Mouse (Mus musculus) limb, embryonic 12.5 days (tissue): ENCODE measurements around the gene Npas2. TPM values are rescaled to one million over a fixed set of nuclear protein-coding genes. Genes with fewer than 3 reads are reported as not detected.

Experiments
- ATAC-seq: fragments of 200-750 bp; cut with Nextera tagmentation; 2 replicates; pipeline ENCODE4 v1.8.0; 2017; ENCODE audit warnings: low read depth, moderate TSS enrichment; ENCODE audit not compliant: insufficient number of reproducible peaks, insufficient read depth, low FRiP score, low TSS enrichment
- H3K27ac ChIP-seq: fragments of 300-500 bp; sonication (generic); 2 replicates; pipeline ENCODE4 v1.5.1; 2016; ENCODE audit warnings: mild to moderate bottlenecking, moderate library complexity
- H3K27me3 ChIP-seq: fragments of 300-500 bp; sonication (generic); 2 replicates; pipeline ENCODE4 v1.6.1; 2016; ENCODE audit warnings: mild to moderate bottlenecking, moderate library complexity
- H3K36me3 ChIP-seq: fragments of 300-500 bp; sonication (generic); 2 replicates; pipeline ENCODE4 v1.6.1; 2016; ENCODE audit warnings: mild to moderate bottlenecking, moderate library complexity
- H3K4me1 ChIP-seq: fragments of 300-500 bp; sonication (generic); replicated peaks from 2 replicates; pipeline ENCODE4 v1.6.1; 2016
- H3K4me2 ChIP-seq: fragments of 300-500 bp; sonication (generic); 2 replicates; pipeline ENCODE4 v1.6.1; 2016; ENCODE audit warnings: mild to moderate bottlenecking, moderate library complexity
- H3K4me3 ChIP-seq: fragments of 300-500 bp; sonication (generic); replicated peaks from 2 replicates; pipeline ENCODE4 v1.5.1; 2016; ENCODE audit warnings: mild to moderate bottlenecking
- H3K9ac ChIP-seq: fragments of 300-500 bp; sonication (generic); replicated peaks from 2 replicates; pipeline ENCODE4 v1.6.1; 2016; ENCODE audit warnings: mild to moderate bottlenecking, moderate library complexity
- H3K9me3 ChIP-seq: fragments of 300-500 bp; sonication (generic); 2 replicates; pipeline ENCODE4 v1.6.1; 2016; ENCODE audit warnings: mild to moderate bottlenecking, moderate library complexity
- WGBS: fragments of 180-500 bp; shearing (Covaris S2); methylation state at CpG from one replicate; pipeline ENCODE4 v1.1.7; 2016; 5-methylcytosine and 5-hydroxymethylcytosine counted together
- polyA plus RNA-seq: library from polyadenylated mRNA; unstranded; fragments of >200 nt; fragmentation: Nextera tagmentation; extraction: Ambion mirVana; gene quantifications from 2 replicates; pipeline ENCODE4 v1.2.1, GENCODE M21; 2016

Gene Npas2
- polyA plus RNA-seq, 1 experiment from 2014 or later: 0.29 TPM

- Histone ChIP-seq H3K9ac (no peak overlapping the region), H3K4me3 (no peak overlapping the region), H3K27me3 (peaks cover 51% of the 10 kb centered on the region), H3K36me3 (no peaks in the 10 kb centered on the region), H3K4me2 (no peak overlapping the region), H3K4me1 (peaks cover 19% of the 10 kb centered on the region), H3K9me3 (no peaks in the 10 kb centered on the region), H3K27ac (no peak overlapping the region)
- no peak for ATAC-seq
- 67% methylated on average over 5 of the region's 5 CpGs for WGBS
These were observed 2.4 kb upstream of the Npas2 start for GRCm38 (mm10) chr1:39191122-39191521.

- H3K9ac ChIP-seq: no peak overlapping the region
- no peaks in the 10 kb centered on the region for H3K36me3 ChIP-seq
- peaks cover 64% of the 10 kb centered on the region for H3K27me3 ChIP-seq
- 1% methylated on average over 28 of the region's 28 CpGs for WGBS
- ATAC-seq: no peak
- H3K4me3 ChIP-seq: peak overlapping the region; percentile 79
- H3K27ac ChIP-seq: no peak overlapping the region
- H3K4me1 ChIP-seq: peaks cover 19% of the 10 kb centered on the region
- H3K9me3 ChIP-seq: no peaks in the 10 kb centered on the region
- H3K4me2 ChIP-seq: peak overlapping the region; percentile 100
These were observed 1.0 kb upstream of the Npas2 start for GRCm38 (mm10) chr1:39192460-39192996.

- Histone ChIP-seq H3K4me2 (peak overlapping the region; percentile 100), H3K36me3 (no peaks in the 10 kb centered on the region), H3K27me3 (peaks cover 64% of the 10 kb centered on the region), H3K9me3 (no peaks in the 10 kb centered on the region), H3K4me3 (peak overlapping the region; percentile 79), H3K9ac (peak overlapping the region; percentile 67), H3K27ac (no peak overlapping the region), H3K4me1 (peaks cover 19% of the 10 kb centered on the region)
- ATAC-seq: peak; percentile 60; the same call in 1 of the 2 replicates
- under 1% methylated on average over 66 of the region's 76 CpGs for WGBS
These were observed 538 bp downstream of the Npas2 start for GRCm38 (mm10) chr1:39193862-39194675.

GRCm38 (mm10) chr1:39194959-39195358 lies 1.4 kb downstream of the Npas2 start:
- H3K27ac ChIP-seq: no peak overlapping the region
- no peaks in the 10 kb centered on the region for H3K36me3 ChIP-seq
- H3K9ac ChIP-seq: no peak overlapping the region
- 3% methylated on average over 11 of the region's 11 CpGs for WGBS
- no peak overlapping the region for H3K4me3 ChIP-seq
- no peaks in the 10 kb centered on the region for H3K9me3 ChIP-seq
- peaks cover 19% of the 10 kb centered on the region for H3K4me1 ChIP-seq
- H3K4me2 ChIP-seq: peak overlapping the region; percentile 100
- ATAC-seq: no peak
- H3K27me3 ChIP-seq: peaks cover 64% of the 10 kb centered on the region

- peaks cover 59% of the 10 kb centered on the region for H3K27me3 ChIP-seq
- no peak overlapping the region for H3K4me2 ChIP-seq
- H3K4me1 ChIP-seq: peaks cover 19% of the 10 kb centered on the region
- H3K9me3 ChIP-seq: no peaks in the 10 kb centered on the region
- no peaks in the 10 kb centered on the region for H3K36me3 ChIP-seq
- no peak for ATAC-seq
- 39% methylated on average over 6 of the region's 6 CpGs for WGBS
- no peak overlapping the region for H3K27ac ChIP-seq
- H3K9ac ChIP-seq: no peak overlapping the region
- H3K4me3 ChIP-seq: no peak overlapping the region
These were observed 2.6 kb downstream of the Npas2 start for GRCm38 (mm10) chr1:39196126-39196525.

GRCm38 (mm10) chr1:39196676-39197375 lies 3.3 kb downstream of the Npas2 start:
- no peak overlapping the region for H3K27ac ChIP-seq
- H3K9ac ChIP-seq: no peak overlapping the region
- H3K4me1 ChIP-seq: peaks cover 19% of the 10 kb centered on the region
- no peaks in the 10 kb centered on the region for H3K9me3 ChIP-seq
- H3K36me3 ChIP-seq: no peaks in the 10 kb centered on the region
- no peak overlapping the region for H3K4me3 ChIP-seq
- 51% methylated on average over 12 of the region's 12 CpGs for WGBS
- H3K27me3 ChIP-seq: peaks cover 54% of the 10 kb centered on the region
- H3K4me2 ChIP-seq: no peak overlapping the region
- ATAC-seq: no peak

GRCm38 (mm10) chr1:39205021-39205420 lies 11.5 kb downstream of the Npas2 start:
- Histone ChIP-seq H3K4me1 (no peaks in the 10 kb centered on the region), H3K27ac (no peak overlapping the region), H3K27me3 (no peaks in the 10 kb centered on the region; the same call in 1 of the 2 replicates), H3K9ac (no peak overlapping the region), H3K9me3 (no peaks in the 10 kb centered on the region), H3K4me3 (no peak overlapping the region), H3K36me3 (no peaks in the 10 kb centered on the region), H3K4me2 (no peak overlapping the region)
- 81% methylated on average over 10 of the region's 10 CpGs for WGBS
- no peak for ATAC-seq

- WGBS: 78% methylated on average over 4 of the region's 4 CpGs
- H3K27me3 ChIP-seq: no peaks in the 10 kb centered on the region; the same call in 1 of the 2 replicates
- H3K4me2 ChIP-seq: no peak overlapping the region
- no peaks in the 10 kb centered on the region for H3K36me3 ChIP-seq
- no peak overlapping the region for H3K4me3 ChIP-seq
- no peak overlapping the region for H3K27ac ChIP-seq
- H3K9me3 ChIP-seq: no peaks in the 10 kb centered on the region
- H3K4me1 ChIP-seq: no peaks in the 10 kb centered on the region
- no peak for ATAC-seq
- no peak overlapping the region for H3K9ac ChIP-seq
These were observed 12.2 kb downstream of the Npas2 start for GRCm38 (mm10) chr1:39205697-39206096.

- H3K4me2 ChIP-seq: no peak overlapping the region
- H3K4me1 ChIP-seq: no peaks in the 10 kb centered on the region
- H3K27me3 ChIP-seq: no peaks in the 10 kb centered on the region; the same call in 1 of the 2 replicates
- no peak for ATAC-seq
- H3K4me3 ChIP-seq: no peak overlapping the region
- 39% methylated on average over 7 of the region's 7 CpGs for WGBS
- no peak overlapping the region for H3K27ac ChIP-seq
- no peaks in the 10 kb centered on the region for H3K9me3 ChIP-seq
- H3K36me3 ChIP-seq: no peaks in the 10 kb centered on the region
- H3K9ac ChIP-seq: no peak overlapping the region
These were observed 13.4 kb downstream of the Npas2 start for GRCm38 (mm10) chr1:39206942-39207341.

- ATAC-seq: no peak
- Histone ChIP-seq H3K9me3 (no peaks in the 10 kb centered on the region), H3K27me3 (no peaks in the 10 kb centered on the region; the same call in 1 of the 2 replicates), H3K4me1 (no peaks in the 10 kb centered on the region), H3K27ac (no peak overlapping the region), H3K4me2 (no peak overlapping the region), H3K9ac (no peak overlapping the region), H3K36me3 (no peaks in the 10 kb centered on the region), H3K4me3 (no peak overlapping the region)
- WGBS: 80% methylated on average over 5 of the region's 5 CpGs
These were observed 17.4 kb downstream of the Npas2 start for GRCm38 (mm10) chr1:39210928-39211327.

GRCm38 (mm10) chr1:39212982-39213381 lies 19.5 kb downstream of the Npas2 start:
- H3K27me3 ChIP-seq: no peaks in the 10 kb centered on the region
- H3K4me2 ChIP-seq: no peak overlapping the region
- H3K4me3 ChIP-seq: no peak overlapping the region
- H3K9me3 ChIP-seq: no peaks in the 10 kb centered on the region
- no peaks in the 10 kb centered on the region for H3K36me3 ChIP-seq
- 80% methylated on average over 6 of the region's 6 CpGs for WGBS
- no peaks in the 10 kb centered on the region for H3K4me1 ChIP-seq
- no peak for ATAC-seq
- H3K27ac ChIP-seq: no peak overlapping the region
- no peak overlapping the region for H3K9ac ChIP-seq
